Mouse (Mus musculus) midbrain, postnatal 0 days (tissue): ENCODE results near the gene Egfr. TPM values are rescaled to one million over a fixed set of nuclear protein-coding genes. Genes with fewer than 3 reads are reported as not detected.

Experiments
- ATAC-seq: fragments of 200-750 bp; cut with Nextera tagmentation; 2 replicates; pipeline ENCODE4 v1.8.0; 2017; ENCODE audit warnings: moderate number of reproducible peaks, mild to moderate bottlenecking, moderate TSS enrichment, moderate library complexity; ENCODE audit not compliant: low FRiP score
- DNase-seq: peaks from one replicate; pipeline ENCODE4 v3.0.0-alpha.2; 2015; ENCODE audit warnings: low spot score
- H3K27ac ChIP-seq: fragments of 300-500 bp; sonication (generic); 2 replicates; pipeline ENCODE4 v1.5.1; 2014; ENCODE audit warnings: low read depth, mild to moderate bottlenecking, low read length, mixed read lengths
- H3K27me3 ChIP-seq: fragments of 300-500 bp; sonication (generic); 2 replicates; pipeline ENCODE4 v1.6.1; 2014; ENCODE audit warnings: low read length, control low read depth, mixed read lengths; ENCODE audit not compliant: insufficient read depth
- H3K36me3 ChIP-seq: fragments of 300-500 bp; sonication (generic); 2 replicates; pipeline ENCODE4 v1.6.1; 2014; ENCODE audit warnings: low read length, control low read depth, mixed read lengths; ENCODE audit not compliant: insufficient read depth
- H3K4me1 ChIP-seq: fragments of 300-500 bp; sonication (generic); 2 replicates; pipeline ENCODE4 v1.6.1; 2014; ENCODE audit warnings: mild to moderate bottlenecking, control low read depth, antibody characterized with exemption, low read length, mixed read lengths; ENCODE audit not compliant: insufficient read depth
- H3K4me2 ChIP-seq: fragments of 300-500 bp; sonication (generic); 2 replicates; pipeline ENCODE4 v1.6.1; 2014; ENCODE audit warnings: low read depth, mild to moderate bottlenecking, low read length, mixed read lengths; ENCODE audit not compliant: poor library complexity, severe bottlenecking
- H3K4me3 ChIP-seq: fragments of 300-500 bp; sonication (generic); 2 replicates; pipeline ENCODE4 v1.5.1; 2014; ENCODE audit warnings: low read depth, mild to moderate bottlenecking, low read length, moderate library complexity
- H3K9ac ChIP-seq: fragments of 300-500 bp; sonication (generic); replicated peaks from 2 replicates; pipeline ENCODE4 v1.6.1; 2014; ENCODE audit warnings: mild to moderate bottlenecking, low read length, moderate library complexity, mixed read lengths; ENCODE audit not compliant: poor library complexity, severe bottlenecking
- H3K9me3 ChIP-seq: fragments of 300-500 bp; sonication (generic); 2 replicates; pipeline ENCODE4 v1.6.1; 2016; ENCODE audit warnings: low read length, control low read depth
- CTCF ChIP-seq: IDR thresholded peaks from 2 replicates; pipeline ENCODE4 v1.5.1; 2016; ENCODE audit warnings: antibody characterized with exemption, mild to moderate bottlenecking
- WGBS: fragments of 180-500 bp; shearing (Covaris S2); extraction: QIAGEN DNeasy Blood & Tissue Kit; methylation state at CpG from one replicate; pipeline ENCODE4 v1.1.7; 2014; 5-methylcytosine and 5-hydroxymethylcytosine counted together
- polyA plus RNA-seq: library from polyadenylated mRNA; unstranded; fragments of >200 nt; fragmentation: Nextera tagmentation; extraction: Ambion mirVana; gene quantifications from 2 replicates; pipeline ENCODE4 v1.2.1, GENCODE M21; 2015
- total RNA-seq: library from RNA; depleted of rRNA; stranded (reverse); fragments of >200 nt; gene quantifications from 2 replicates; pipeline ENCODE4 v1.2.3, GENCODE M21; 2014

The Egfr gene
- total and polyA plus RNA-seq, 2 experiments from 2014 or later, result 10.7 to 19.3 TPM

DNA sequence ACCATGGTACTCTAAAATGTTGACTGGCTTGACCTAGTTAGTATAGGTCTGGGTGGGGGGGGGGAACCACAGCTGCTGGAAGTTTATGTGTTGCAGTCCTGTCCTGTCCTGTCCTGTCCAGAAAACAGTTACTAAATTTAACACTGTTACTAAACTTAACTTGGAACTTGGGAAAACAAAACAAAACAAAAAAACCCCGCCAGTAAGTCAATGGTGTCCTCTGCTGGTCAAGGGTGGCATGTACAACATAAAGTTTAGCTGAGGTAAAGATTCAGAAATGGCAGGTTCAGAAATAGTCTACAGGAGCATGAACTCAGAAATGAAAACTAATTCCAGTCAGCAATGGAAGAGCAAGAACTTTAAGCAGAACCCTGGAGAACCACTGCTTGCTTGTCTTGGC lies 196.8 kb downstream of the Egfr start:
- DNase-seq, result peak; percentile 59
- peak; percentile 94 for TF ChIP-seq CTCF
- Histone ChIP-seq H3K4me2 (no peak overlapping the region), H3K9ac (no peak overlapping the region), H3K27ac (no peak overlapping the region), H3K27me3 (no peaks in the 10 kb centered on the region), H3K4me1 (no peaks in the 10 kb centered on the region), H3K4me3 (no peak overlapping the region), H3K36me3 (no peaks in the 10 kb centered on the region), H3K9me3 (no peaks in the 10 kb centered on the region)
- WGBS, result 24% methylated on average over 1 of the region's 1 CpGs
- no peak for ATAC-seq

DNA sequence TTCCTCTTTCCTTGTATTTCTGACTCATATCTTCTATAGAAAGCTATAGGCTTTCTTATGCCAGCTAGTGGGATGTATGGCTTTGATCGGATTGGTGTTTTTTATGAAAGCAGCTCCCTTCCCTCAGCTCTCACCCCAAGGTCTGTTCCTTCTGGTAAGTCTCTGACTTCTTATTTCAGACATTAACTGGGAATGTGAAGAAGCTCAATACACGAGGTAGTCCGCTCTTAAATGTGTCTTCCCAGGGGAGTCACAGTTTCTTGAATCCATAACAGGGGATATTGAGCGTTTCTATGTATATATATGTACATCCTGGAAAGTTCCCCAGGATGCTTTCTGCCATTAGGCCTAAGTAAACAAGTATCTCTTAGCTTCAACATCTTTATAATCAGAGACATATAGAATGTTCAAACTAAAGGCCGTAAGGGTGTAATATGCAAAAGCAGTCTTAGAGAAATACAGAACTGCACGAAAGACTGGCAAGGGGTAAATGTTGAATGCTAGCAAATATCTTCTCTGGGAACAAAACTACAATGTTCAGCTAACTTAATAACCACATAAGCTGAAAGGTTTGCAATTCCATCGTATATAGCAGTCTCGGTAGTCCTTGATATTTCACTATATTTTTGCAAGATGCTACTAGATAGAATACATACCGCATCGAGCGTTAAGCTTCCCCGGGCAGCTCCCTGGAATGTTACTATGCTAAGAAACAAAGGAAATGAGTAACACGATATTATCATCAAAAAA lies 198.4 kb downstream of the Egfr start:
- Histone ChIP-seq H3K27ac (no peak overlapping the region), H3K9me3 (no peaks in the 10 kb centered on the region), H3K4me2 (peak overlapping the region; percentile 87), H3K9ac (no peak overlapping the region), H3K4me1 (no peaks in the 10 kb centered on the region), H3K36me3 (no peaks in the 10 kb centered on the region), H3K27me3 (no peaks in the 10 kb centered on the region), H3K4me3 (peak overlapping the region; percentile 69)
- no peak for TF ChIP-seq CTCF
- WGBS, result 51% methylated on average over 13 of the region's 13 CpGs
- DNase-seq (no peak), ATAC-seq (no peak; the same call in 1 of the 2 replicates)

DNA sequence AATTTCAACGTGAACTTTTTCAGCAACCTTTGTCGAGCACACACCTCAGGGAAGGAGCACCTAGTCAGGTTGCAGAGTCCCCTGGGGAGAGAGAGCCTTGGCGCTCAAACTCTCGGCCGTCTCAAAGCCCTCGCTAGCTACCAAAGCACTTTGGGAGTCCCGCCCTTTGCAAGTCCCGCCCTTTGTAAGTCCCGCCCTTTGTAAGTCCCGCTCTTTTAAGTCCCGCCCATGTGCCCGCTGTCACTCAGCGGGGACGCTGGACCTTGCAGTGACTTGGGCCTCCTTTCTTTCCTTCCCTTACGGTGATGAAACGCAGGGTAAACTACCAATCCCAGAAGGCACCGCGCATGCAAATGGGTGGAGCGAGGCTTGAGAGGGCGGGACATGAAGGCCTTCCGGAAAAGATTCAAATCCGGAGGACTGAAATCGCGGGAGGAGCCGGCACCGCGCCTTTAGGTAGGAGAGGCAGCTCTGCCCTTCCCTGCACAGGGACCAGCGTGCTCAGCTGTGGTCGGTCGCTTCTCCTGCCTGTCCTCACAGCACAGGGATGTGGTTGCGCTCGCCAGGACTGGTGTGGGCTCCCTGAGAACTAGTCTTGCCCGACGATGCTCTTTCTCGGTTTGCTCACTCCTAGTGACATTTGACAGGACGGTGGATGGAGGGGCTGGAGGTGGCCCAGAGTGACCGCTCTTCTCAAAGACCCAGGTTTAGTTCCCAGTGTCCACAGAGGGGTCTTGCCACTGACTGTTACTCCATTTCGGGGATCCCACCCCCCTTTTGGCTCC lies 199.2 kb downstream of the Egfr start, which contains the start of gene Fbxo48:
Gene Fbxo48, plus strand, starts transcription at position 400 of the 785 bp plus-strand sequence.
- DNase-seq (peak; percentile 98), ATAC-seq (peak; percentile 100)
- under 1% methylated on average over 38 of the region's 38 CpGs for WGBS
- Histone ChIP-seq H3K27ac (no peak within 1 kb of the TSS), H3K4me1 (no peaks in the 10 kb centered on the region), H3K9ac (peak within 1 kb of the TSS; percentile 50; the same call in 1 of the 2 replicates), H3K36me3 (no peaks in the 10 kb centered on the region), H3K9me3 (no peaks in the 10 kb centered on the region), H3K4me3 (peak within 1 kb of the TSS; percentile 69), H3K27me3 (no peaks in the 10 kb centered on the region), H3K4me2 (peak within 1 kb of the TSS; percentile 87)
- TF ChIP-seq CTCF, result peak; percentile 4; the same call in 1 of the 2 replicates

DNA sequence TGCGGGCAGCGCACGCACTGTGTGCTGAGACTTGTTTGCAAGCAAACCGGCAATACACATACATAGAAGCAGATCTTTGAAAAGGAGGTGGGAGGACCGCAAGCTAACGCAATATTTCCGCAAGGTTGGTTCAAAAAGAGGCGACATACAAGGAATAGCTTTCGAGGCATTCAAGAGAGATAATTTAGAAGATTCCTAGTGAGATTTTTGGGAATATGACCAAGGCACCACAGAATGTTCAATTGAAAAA lies 199.7 kb downstream of the Egfr start:
- H3K27ac ChIP-seq, result no peak overlapping the region
- no peaks in the 10 kb centered on the region for H3K9me3 ChIP-seq
- peak overlapping the region; percentile 87 for H3K4me2 ChIP-seq
- no peaks in the 10 kb centered on the region for H3K27me3 ChIP-seq
- H3K36me3 ChIP-seq, result no peaks in the 10 kb centered on the region
- H3K4me1 ChIP-seq, result no peaks in the 10 kb centered on the region
- H3K9ac ChIP-seq, result peak overlapping the region; percentile 50; the same call in 1 of the 2 replicates
- WGBS, result 6% methylated on average over 9 of the region's 9 CpGs
- H3K4me3 ChIP-seq, result peak overlapping the region; percentile 69
- DNase-seq (no peak), ATAC-seq (no peak)
- TF ChIP-seq CTCF, result no peak

DNA sequence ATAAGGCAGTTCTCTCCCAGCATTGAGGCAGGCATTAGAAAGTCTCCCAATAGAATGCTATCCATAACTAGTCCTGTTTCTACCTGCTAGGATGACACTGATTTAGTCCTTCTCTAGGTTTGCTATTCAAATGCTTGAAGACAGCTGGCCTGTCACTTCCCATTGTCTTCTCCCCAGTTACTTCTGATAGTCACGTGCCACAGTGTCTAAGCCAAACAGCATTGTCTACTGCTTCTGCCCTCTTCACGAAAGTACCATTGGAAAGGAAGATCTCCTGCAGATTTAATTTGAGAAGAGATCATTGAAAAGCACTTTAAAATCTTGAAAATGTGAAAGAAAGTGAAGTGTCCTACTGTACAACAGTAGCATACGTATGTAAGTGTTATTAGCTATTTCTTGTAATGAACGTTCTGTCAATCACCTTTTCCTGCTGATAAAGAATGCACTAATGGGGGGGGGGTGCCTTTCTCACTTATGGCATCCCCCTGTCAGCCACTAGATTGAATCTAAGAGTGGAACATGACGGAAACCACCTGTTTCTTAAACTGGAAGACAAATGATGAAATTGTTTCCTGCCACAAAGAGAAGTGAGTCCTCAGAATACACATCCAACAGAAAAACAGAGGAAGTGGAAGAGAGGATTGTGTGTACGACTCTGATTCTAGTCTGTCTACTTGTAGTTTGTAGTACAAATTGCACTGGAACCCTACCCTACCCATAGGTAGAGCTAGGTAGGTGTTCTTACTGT lies 204.3 kb downstream of the Egfr start:
- H3K9me3 ChIP-seq, result no peaks in the 10 kb centered on the region
- no peak for TF ChIP-seq CTCF
- H3K4me3 ChIP-seq, result no peak overlapping the region
- DNase-seq (no peak), ATAC-seq (no peak)
- no peak overlapping the region for H3K9ac ChIP-seq
- WGBS, result 93% methylated on average over 6 of the region's 6 CpGs
- H3K36me3 ChIP-seq, result no peaks in the 10 kb centered on the region
- H3K4me2 ChIP-seq, result no peak overlapping the region
- H3K27me3 ChIP-seq, result no peaks in the 10 kb centered on the region
- no peaks in the 10 kb centered on the region for H3K4me1 ChIP-seq
- H3K27ac ChIP-seq, result no peak overlapping the region
